Mouse (Mus musculus) MEL (cell line): Measurements from ENCODE around the gene Ccm2.

Experiments
- CTCF ChIP-seq, 3 experiments: IDR thresholded peaks in 2 of 3; conservative IDR thresholded peaks in 1 of 3; 2 replicates each; pipeline ENCODE4 v1.5.1; 2011 to 2012; ENCODE audit warnings: low read length in 3 of 3, low read depth in 2 of 3, mild to moderate bottlenecking in 2 of 3, improper control_type of control experiment in 1 of 3, inconsistent platforms in 1 of 3, mixed read lengths in 1 of 3, moderate library complexity in 1 of 3; ENCODE audit not compliant: control insufficient read depth in 1 of 3, insufficient read depth in 1 of 3, poor library complexity in 1 of 3, severe bottlenecking in 1 of 3
- ELF1 ChIP-seq: IDR thresholded peaks from 2 replicates; pipeline ENCODE4 v1.6.1; 2014; ENCODE audit warnings: low read depth, mild to moderate bottlenecking, inconsistent platforms, low read length, improper control_type of control experiment, moderate library complexity
- GATA1 ChIP-seq: IDR thresholded peaks from 2 replicates; pipeline ENCODE4 v1.6.1; 2011; ENCODE audit warnings: low read depth, low read length, improper control_type of control experiment
- MAFK ChIP-seq: IDR thresholded peaks from 2 replicates; pipeline ENCODE4 v1.6.1; 2011; ENCODE audit warnings: low read depth, mild to moderate bottlenecking, low read length, improper control_type of control experiment, borderline replicate concordance
- MAX ChIP-seq: IDR thresholded peaks from 2 replicates; pipeline ENCODE4 v1.6.1; 2011; ENCODE audit warnings: low read length, improper control_type of control experiment
- MEF2A ChIP-seq: IDR thresholded peaks from 2 replicates; pipeline ENCODE4 v1.6.1; 2014; ENCODE audit warnings: low read depth, mild to moderate bottlenecking, inconsistent platforms, low read length, improper control_type of control experiment; ENCODE audit not compliant: poor library complexity, insufficient replicate concordance, severe bottlenecking; ENCODE audit errors: extremely low read depth
- POLR2A ChIP-seq, 2 experiments: IDR thresholded peaks; 2 replicates each; pipeline ENCODE4 v1.6.1; 2011 to 2012; ENCODE audit warnings: low read length in 2 of 2, mild to moderate bottlenecking in 2 of 2, control low read depth in 1 of 2, improper control_type of control experiment in 1 of 2, low read depth in 1 of 2, moderate library complexity in 1 of 2; ENCODE audit not compliant: control insufficient read depth in 1 of 2, insufficient read depth in 1 of 2, poor library complexity in 1 of 2
- POLR2AphosphoS2 ChIP-seq: IDR thresholded peaks from 2 replicates; pipeline ENCODE4 v1.6.1; 2011; ENCODE audit warnings: low read length, improper control_type of control experiment
- RAD21 ChIP-seq: IDR thresholded peaks from 2 replicates; pipeline ENCODE4 v1.6.1; 2011; ENCODE audit warnings: mild to moderate bottlenecking, low read depth, low read length, improper control_type of control experiment
- TBP ChIP-seq: IDR thresholded peaks from 2 replicates; pipeline ENCODE4 v1.8.0; 2011; ENCODE audit warnings: low read depth, low read length, improper control_type of control experiment
- TCF12 ChIP-seq: IDR thresholded peaks from 2 replicates; pipeline ENCODE4 v1.6.1; 2014; ENCODE audit warnings: low read depth, mild to moderate bottlenecking, inconsistent platforms, low read length, improper control_type of control experiment, moderate library complexity

- no peak for TF ChIP-seq POLR2AphosphoS2
- TF ChIP-seq CTCF (IDR thresholded peaks at IDR 0.05 in 2 of 3, conservative IDR thresholded peaks at IDR 0.05 in 1 of 3; ENCODE audit: control insufficient read depth in 1 of 3, insufficient read depth in 1 of 3, low read depth in 2 of 3, low read length in 3 of 3, poor library complexity in 1 of 3, severe bottlenecking in 1 of 3): peak in 1 of 3 experiments; percentile 32; a peak in 1 of 6 replicates
- no peak for TF ChIP-seq ELF1
- no peak for TF ChIP-seq TBP
- TF ChIP-seq GATA1: no peak
- no peak for TF ChIP-seq MAFK
- TF ChIP-seq POLR2A (IDR thresholded peaks at IDR 0.05; ENCODE audit: control insufficient read depth in 1 of 2, insufficient read depth in 1 of 2, low read depth in 1 of 2, low read length in 2 of 2, poor library complexity in 1 of 2): no peak
- TF ChIP-seq RAD21: peak; percentile 21
- no peak for TF ChIP-seq MEF2A
- TF ChIP-seq TCF12: no peak
- TF ChIP-seq MAX: no peak
Measured at GRCm38 (mm10) chr11:6568584-6569409, 22.1 kb downstream of the Ccm2 start.
